Mouse (Mus musculus) CD8-positive naive resting alpha-beta T cell, adult 2 months (primary cell): ENCODE measurements around the gene Gimap1.
A peak's percentile ranks its signal among the peaks of the same experiment; 100 is the strongest.

Experiments
- DNase-seq, 2 experiments: peaks; one replicate each; pipeline ENCODE4 v3.0.0; 2022; ENCODE audit warnings: low read depth in 2 of 2, low spot score in 2 of 2

Gimap1 gene

DNA sequence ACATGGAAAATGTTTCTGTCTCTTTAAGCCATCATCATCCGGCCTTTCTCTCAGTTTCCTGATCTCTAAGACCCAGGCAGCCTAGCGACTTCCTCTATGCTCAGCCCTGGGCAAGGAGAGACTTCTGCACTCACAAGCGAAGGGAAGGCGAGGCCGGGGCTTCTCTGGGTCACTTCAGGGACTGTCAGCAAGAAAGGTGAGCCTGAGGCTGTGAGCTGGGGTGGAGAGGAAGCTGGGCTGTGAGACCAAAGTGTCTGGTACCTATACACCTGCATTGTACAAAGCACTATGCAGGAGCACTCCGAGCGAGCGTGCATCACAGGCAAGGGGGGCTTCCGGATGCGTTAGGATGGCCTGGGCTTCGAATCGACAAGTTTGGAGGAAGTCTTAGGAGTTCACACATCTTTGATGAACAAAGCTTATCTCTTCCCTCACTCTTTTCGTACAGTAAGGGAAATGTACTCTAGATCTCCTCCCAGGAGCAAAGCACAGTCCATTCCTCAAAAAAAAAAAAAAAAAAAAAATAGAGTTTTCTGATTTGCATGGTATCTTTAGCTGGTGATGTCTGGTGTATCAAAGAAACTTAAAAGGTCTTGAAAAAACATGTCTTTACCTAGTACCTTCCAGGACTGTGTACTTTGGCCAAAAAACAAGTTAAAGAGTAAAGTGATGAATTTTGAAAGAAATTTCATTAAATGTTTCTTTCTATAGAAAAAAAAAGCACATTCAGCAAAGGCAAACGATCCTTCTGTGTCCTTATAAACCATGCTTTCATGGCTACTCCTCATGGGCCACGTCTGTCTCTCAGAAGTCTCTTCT, at the start of gene Gimap1:
Gimap1 (plus strand) TSS at position 94 of the 819 bp plus-strand sequence.
- DNase-seq = peak; percentile 73 to 78

DNA sequence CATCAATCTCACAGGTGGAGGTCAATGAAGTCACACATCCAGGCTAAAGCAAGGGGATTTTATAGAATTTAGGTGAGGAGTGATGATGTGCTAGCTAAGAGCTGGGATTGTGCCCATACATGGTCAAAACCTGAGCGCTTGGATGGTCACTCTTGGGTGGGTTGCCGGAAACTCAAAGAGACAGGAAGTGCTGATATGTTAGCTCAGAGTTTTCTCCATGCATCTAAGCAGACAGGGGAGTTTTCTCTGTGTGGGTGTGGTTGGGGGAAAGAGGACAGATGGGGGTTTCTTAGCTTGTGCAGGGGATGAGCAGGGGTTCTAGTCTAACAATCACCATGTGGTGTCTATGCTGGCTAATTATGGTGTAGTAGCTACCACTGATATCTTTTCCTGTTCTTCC, 49.5 kb upstream of the Gimap1 start:
- no peak for DNase-seq

DNA sequence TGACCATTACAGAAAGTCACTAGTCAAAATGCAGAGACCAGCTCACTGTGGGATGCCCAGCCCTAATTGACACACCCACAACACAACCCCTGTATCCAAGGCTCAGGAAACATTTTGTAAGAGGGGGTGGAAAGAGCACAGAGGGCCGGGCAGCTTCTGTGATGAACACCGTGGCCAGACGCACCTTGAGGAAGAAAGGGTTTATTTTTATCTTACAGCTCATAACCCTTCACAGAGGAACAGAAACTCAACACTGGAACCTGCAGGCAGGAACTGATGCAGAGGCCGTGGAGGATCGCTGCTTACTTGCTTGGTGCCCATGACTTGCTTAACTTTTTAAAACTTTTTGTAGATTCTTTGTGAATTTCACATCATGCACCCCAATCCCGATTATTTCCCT, 45.9 kb upstream of the Gimap1 start:
- DNase-seq = no peak

DNA sequence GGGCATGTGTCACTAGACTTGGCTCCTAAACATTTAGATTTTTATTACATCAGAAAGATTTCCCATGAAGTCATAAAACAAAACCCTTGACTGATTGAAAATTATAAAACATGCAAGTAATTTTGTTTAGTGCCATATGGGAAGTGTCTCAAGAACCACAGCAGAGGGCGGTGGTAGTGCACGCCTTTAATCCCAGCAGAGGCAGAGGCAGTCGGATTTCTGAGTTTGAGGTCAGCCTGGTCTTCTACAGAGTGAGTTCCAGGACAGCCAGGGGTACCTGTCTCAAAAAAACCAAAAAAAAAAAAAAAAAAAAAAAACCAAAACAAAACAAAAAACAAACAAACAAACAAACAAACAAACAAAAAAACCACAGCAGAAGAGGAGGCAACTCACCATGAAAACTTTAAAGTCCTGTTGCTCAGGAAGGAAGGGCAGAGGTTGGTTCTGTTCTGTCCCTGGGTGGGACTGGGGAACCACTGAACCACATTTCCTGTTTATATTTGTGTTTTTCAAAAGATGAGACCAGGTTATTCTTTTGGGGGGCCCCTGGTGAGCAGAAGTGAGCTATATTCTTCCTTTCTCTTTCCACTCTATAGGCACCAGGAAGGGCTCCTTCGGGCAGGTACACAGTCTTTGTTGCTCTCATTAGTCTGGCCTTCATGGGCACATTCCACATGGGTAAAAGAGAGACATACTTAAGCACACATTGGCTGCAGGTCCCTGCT, 41.9 kb upstream of the Gimap1 start:
- DNase-seq = no peak

DNA sequence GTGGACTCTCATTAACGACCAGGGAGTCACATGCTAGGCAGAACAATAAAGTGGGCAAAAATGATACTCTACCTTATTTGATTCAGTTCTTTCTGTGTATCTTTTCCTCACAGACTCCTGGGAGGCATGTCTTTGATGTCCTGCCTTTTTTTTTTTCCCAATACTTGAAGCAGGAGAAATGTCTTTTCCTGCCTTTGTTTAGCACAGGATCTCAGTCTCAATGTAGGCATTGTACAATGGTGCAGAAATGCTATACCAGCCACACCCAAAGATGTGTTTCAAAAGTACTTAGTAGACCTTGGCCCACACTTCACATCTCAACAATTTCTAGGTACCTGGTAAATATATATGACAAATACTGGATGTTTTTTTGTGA, 41.3 kb upstream of the Gimap1 start:
- no peak for DNase-seq

DNA sequence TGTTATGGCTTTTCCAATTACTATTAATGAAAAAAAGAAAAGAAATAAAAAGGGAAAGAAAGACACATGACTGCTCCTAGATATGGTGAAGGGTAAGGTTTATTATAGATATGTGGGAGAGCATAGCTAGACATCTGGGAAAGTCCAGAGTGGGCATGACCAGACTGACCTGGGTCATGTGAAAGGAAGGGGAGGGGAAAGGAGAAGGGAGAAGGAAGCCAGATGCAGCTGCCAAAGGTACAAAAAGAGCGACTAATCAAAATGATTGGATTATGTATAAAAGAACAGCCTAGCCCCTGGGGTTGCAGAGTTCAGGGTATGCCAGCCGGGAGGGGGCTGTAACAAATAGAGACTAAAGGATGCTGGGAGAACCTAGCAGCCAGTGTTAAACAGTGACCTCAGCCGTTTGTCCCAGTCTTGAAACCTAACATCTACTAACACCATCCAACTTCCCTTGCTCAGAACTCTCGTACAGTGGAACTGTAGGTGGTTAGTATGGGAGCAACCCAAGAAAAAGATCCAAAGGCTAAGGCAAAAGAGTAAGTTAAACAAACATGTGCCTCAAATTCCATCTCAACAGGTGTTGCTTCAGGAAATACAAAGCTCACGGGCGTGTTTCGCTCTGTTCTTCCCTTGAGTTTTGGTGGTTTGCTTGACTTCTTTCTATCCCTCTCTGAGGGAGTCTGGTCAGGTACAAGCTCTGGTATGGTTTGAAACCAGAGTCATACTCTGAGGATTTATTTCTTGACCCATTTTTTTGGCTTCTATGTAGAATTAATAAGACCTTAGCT, 40.6 kb upstream of the Gimap1 start:
- no peak for DNase-seq

DNA sequence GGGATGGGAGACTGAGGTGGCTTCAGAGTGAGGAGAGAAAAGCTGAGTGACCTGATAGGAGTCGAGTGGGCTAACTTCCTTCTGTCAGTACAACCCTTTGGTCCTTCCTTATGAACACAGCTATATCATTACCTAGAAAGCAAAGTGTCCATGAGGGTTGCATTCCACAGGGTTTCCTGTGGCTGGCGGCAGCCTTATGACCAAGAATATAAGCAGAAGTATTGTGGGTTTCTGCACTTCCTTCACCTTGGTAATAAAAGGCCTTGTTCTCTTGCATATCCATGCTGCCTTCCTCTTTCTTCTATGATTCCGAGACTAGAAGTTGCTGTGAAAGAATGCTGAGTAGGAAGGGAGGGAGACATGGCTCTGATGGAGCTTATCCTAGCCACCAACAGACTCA, 40.0 kb upstream of the Gimap1 start:
- DNase-seq = no peak

DNA sequence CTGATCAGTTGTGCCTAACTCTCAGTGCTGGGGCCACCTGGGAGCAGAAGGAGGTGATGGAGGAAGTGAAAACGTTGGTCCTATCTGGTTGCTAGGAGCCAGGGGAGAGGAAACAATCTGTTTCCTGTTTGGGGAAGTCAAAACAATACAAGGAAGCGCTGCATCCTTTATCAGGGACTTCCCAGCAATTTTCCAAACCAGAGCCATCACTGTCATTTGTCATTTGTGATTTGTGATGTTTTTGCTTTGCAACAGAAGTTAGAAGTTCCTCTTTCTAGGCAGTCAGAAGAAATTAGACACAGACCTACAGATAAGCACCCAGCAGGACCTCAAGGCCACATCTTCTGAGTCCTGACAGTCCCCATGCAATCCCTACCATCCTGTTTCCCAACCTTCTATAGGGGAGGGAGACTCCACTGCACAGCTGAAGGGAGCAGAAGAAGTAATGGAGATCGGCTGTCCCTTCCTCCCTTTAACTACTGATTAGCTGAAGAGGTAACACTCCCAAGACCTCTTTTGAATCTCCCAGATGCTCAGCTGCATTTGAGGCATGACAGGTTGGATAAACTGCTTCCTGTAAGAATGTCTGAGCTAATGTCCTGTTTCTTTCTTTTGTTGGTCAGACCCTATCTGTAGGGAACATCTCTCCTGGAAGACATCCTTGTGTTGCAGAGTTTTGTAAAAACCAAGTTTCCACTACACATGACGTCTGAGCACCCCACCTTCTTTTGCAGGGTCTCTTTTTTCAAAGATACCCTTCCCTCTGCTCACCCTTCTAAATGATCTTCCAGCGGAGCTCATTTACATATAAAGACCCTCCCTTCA, 38.4 kb upstream of the Gimap1 start:
- no peak for DNase-seq

DNA sequence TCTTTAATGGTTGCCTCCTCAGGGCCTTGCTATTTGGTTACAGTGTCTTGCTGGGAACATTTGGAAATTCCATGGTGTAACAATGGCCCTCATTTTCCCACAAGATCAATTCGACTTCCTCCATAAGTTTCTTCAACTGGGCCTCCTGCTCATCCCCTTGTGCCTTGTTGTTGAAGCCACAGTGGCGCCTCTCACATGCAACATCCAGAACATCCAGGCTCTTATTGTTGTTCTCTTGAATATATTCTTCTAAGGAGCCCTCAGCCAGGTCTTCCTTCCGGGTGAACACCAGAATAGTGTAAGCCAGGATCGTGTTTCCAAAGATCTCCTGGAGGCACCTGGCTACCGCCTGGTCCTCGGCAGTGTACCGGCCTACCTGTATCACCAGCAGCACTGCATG, 36.7 kb upstream of the Gimap1 start:
- no peak for DNase-seq

DNA sequence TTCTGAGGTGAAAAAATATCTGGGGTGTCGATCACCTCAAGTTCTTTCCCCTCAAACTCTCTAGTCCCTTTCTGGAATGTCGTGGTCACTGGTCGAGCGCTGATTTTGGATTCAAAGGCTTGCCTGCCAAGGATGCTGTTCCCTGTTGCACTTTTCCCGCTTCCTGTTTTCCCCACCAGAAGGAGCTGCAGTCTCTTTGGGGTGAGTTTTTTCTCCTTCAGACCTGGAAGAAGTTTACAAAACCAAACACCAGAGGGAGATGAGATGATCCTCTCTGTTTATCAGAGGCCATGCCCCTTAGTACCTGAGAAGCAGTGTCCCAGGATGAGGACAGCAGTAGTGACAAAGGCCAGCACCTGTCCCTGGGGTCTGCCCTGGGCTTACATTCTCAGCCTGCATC, 36.3 kb upstream of the Gimap1 start:
- no peak for DNase-seq

DNA sequence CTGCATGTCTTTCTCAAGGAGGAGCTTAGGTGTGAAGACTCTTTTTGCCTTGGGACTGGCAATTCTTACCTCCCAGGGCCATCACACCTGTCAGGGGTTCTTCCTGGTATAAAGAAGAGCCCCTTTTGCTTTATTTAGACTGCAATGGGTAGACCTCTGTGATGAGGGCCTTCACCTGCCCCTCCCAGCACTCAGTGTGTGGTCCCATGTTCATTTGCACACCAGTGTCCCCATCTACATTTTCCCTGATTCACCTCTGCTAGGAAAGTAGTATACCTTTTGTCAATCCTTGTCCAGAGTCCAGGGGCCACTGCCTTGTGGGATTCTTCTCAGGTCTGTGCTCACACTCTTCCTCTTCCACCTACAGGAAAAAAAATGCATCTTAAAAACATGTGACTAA, 34.7 kb upstream of the Gimap1 start:
- DNase-seq = no peak

DNA sequence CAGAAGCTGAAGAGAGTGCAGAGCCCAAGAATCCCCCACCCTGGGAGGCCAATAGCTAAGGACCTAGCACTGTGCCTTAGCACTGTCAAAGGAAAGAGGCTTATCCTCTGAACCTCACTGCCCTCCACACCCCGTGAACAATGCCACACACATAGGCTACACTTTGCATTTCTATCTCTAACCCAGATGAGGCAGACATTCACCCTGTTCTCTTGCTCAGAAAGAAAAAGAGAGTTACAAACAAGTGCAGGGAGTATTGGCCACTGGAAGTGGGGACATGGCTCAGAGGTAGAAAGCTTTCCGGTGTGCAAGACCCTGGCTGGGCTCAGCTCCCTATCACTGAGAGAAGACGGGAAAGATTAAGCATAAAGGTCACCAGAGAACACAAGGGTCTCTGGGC, 32.7 kb upstream of the Gimap1 start:
- peak in 1 of 2 experiments; percentile 34 for DNase-seq

DNA sequence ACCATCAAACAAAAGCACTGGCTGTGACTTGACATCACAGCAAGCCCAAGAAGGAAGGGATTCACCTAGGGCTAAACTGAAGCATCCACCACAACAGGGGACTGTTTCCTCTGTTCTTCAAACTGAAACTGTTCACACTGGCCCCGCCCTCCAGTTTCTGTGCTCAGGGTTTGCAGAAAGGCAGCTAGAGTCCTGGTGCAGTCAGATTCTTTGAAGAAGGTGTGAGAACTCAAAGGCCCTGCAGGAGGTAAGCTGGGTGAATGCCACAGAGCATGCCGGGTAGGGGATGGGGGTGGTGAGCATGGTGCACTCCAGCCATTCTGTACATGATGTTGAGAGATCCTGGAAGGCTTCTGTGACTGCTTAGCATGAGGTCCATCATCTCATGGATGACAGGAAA, 20.4 kb upstream of the Gimap1 start, which contains the start of the genes Gm28053 and Gimap7:
Gm28053 (plus strand) TSS at position 153 of the 400 bp plus-strand sequence.
Gimap7 (plus strand) TSS at position 167 of the 400 bp plus-strand sequence.
- peak; percentile 68 to 71 for DNase-seq

DNA sequence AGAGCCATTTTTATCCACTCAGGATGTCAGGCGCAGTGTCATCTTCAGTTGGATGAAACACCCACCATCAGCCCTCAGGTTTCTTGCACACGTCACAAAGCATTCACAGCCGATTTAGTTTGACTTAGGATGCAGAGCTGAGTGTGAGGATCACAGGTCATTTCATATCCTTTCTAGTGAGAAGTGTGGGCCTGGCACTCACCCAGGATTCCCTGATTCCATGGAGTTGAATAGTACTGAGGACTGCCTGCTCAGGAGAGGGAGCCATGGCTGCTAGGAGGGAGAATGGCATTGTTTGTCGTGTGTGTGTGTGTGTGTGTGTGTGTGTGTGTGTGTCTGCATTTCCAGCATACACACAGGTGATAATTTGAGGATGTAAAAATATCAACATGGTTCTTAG, 18.5 kb upstream of the Gimap1 start:
- no peak for DNase-seq

DNA sequence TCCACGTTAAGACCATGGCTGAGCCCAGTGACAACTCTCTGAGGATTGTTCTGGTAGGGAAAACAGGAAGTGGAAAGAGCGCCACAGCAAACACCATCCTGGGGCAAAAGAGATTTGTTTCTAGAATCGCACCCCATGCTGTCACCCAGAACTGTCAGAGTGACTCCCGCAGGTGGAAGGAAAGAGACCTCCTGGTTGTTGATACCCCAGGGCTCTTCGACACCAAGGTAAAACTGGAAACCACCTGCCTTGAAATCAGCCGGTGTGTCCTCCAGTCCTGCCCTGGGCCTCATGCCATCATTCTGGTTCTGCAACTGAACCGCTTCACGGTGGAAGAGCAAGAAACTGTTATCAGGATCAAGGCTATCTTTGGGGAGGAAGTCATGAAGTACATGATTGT, 15.4 kb upstream of the Gimap1 start:
- no peak for DNase-seq

DNA sequence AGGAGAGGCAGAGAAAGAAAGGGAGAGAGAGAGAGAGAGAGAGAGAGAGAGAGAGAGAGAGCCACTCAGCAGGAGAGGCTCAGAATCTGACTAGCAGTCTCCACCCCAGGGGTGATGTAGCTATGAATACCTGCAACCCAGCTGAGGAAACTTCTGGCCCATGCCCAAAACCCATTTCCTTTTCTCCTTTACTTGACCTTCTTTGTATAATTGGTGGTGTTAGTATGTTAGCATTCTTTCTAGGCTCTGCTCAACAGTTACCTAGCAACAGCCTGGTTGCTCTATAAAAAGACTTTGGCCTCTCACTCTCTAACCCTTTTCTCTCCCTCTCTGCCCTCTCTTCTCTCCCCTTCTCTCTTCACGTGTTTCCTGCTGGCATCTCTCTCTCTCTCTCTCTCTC, 13.4 kb upstream of the Gimap1 start:
- DNase-seq = peak; percentile 69 to 75

DNA sequence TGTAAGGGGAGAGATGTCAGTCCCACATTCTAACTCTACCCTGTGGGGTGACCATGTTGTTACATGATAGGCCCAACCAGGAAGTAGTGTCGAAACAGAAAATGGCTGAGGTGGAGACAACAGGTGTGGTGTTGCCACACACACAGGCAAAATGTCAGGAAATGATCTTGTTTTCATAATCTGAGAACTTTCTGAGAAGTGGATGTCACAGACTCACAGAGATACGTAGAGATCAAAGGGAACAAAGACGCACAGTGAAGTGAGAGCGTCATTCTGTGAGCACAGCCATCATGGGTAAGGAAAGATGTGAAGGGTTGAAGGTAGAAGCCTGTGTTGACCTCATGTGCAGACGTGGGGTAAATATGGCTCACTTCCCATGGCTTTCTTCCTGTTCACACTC, 11.1 kb upstream of the Gimap1 start:
- DNase-seq = peak; percentile 66 to 73

DNA sequence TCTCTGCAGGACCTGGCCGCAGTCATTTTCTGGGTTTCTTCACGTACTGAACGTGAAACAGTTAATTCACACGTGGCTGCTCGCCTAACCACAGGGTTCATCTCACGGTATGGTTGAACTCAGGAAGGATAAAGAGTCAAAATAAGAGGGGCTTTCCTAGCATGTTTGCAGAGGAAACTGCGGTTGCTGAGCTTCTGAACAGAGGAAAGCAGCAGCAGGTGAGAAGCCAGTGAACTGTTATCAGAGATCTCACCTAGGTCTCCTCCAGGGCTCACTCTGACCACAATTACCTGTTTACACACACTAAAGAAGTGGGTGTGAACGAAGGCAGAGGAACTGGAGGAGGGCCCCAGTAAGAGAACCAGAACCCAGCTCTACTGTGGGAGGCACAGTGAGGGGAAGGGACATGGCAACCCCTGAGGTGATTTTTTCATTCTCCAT, 6.0 kb upstream of the Gimap1 start:
- DNase-seq = peak; percentile 83

DNA sequence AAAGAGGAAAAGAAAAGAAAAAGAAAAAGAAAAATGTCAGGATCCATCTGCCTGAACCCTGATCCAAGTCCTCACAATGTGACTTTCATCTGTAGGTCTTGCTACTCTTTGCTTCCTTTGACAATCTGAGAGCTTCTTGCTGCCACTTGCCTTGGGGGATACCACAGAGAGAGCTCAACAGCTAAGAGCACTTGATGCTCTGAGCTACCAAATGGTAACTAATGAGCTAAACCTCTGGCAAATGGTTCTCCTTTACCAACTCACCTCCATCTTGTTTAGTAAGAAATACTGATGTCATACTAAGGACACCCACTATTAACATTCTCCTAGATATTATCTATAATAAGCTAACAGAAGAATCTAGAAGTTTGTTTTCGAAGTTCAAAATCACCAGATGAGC, 5.2 kb upstream of the Gimap1 start:
- no peak for DNase-seq

DNA sequence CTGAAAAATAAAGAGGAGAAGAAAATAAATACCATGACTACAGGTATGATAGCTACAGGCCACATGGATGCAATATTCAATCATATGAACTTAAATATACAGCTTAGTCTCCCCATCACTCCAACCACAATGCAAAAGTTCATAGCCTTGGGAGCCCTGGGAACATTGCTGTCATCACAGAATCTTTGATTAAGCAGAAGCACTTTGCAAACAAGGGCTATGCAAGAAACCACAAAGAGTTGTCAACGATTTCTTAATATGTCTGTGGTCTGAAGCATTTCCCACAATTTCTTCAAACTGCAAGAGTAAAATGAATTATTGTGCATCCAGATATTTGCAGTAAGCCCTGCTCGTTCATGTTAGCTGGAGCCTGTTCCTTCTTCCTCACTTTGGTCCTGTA, 1.8 kb upstream of the Gimap1 start:
- no peak for DNase-seq

DNA sequence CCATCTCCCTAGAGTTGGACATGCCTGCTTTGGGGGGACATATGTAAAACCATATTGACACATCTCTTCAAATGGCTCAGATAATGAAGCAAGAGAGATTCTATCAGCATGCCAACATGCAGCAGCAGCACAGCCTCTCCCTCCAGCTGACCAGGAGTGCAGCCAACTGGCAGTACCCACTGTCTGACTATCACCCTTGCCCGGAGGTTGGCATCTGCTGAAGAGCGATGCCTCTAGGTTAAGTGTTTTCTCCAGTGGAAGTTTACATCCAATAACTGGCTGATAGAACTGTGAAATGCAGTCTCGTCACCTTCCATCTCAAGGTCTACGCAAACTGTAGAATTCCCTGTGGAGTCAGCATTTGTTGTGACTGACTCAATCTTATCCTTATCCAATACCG, 1.2 kb upstream of the Gimap1 start:
- no peak for DNase-seq
